Mouse (Mus musculus): ENCODE results near the gene 4933415A04Rik.

DNA sequence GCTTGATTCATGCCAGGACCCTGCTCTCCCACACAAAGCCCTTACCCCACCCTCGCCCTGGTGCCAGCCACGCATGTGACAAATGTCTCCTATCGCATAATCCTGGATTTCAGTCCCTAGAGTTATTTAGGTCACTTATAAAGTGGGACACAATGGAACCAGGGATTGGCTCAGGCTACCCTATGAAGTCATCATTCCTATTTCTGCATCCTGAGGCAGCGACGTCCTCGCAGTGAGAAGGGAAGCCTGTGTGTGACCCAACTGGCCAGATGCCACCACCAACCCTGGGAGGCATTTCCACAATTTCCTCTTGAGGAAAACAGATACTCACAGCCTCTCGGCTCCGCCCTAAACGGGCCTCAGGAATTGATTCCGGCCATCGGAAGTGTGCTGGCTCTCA is 17.2 kb upstream of the 4933415A04Rik start:
- TF ChIP-seq POLR2A (IDR thresholded peaks at IDR 0.05; ENCODE audit: low read depth, low read length), result no peak
- no peak for TF ChIP-seq CTCF (IDR thresholded peaks at IDR 0.05; ENCODE audit: borderline replicate concordance, insufficient read depth, low read length)

Measured in embryonic fibroblast, embryonic 13.5 days (primary cell).